In genomic region chr6:72184576-72184975, GRCm38 (mm10) we compare ENCODE assay signal across 26 mouse cellular contexts. TPM values are rescaled to one million over a fixed set of nuclear protein-coding genes. Genes with fewer than 3 reads are reported as not detected.
A peak's percentile ranks its signal among the peaks of the same experiment; 100 is the strongest.
DNase-seq lines count a peak whose midpoint lies in the region; ATAC-seq and TF ChIP-seq lines count a peak whose summit lies in the region.
"Had no signal": no experiment of that assay in that cellular context is flagged by ENCODE, and none has a peak within 500 bp of the region (broad histone marks: within the 10 kb centered on the region; RNA-seq: fewer than 3 reads in every experiment).

No protein-coding gene starts in this region.

- H3K9me3 ChIP-seq in heart, embryonic 14.5 days (ENCODE audit: control insufficient read depth, low read length): no peaks in the 10 kb centered on the region
- H3K9me3 ChIP-seq: embryonic facial prominence, embryonic 13.5 days; embryonic facial prominence, embryonic 15.5 days; forebrain, embryonic 10.5 days; forebrain, embryonic 12.5 days; G1E had no signal

- 0 out of 2 replicates have a peak overlapping the region, but pooled peaks have one; percentile 9 for H3K9ac ChIP-seq in heart, embryonic 14.5 days (ENCODE audit: low read length)
- H3K9ac ChIP-seq: embryonic facial prominence, embryonic 13.5 days; embryonic facial prominence, embryonic 15.5 days; forebrain, embryonic 12.5 days had no signal

- no peak overlapping the region for H3K4me2 ChIP-seq in heart, embryonic 14.5 days (ENCODE audit: low read length)
- H3K4me2 ChIP-seq: embryonic facial prominence, embryonic 13.5 days; embryonic facial prominence, embryonic 15.5 days; forebrain, embryonic 12.5 days had no signal

- no peaks in the 10 kb centered on the region for H3K27me3 ChIP-seq in heart, embryonic 14.5 days (ENCODE audit: control insufficient read depth, insufficient read depth, low read length)

- no peak for TF ChIP-seq CTCF in layer of hippocampus, adult 2 months (conservative IDR thresholded peaks at IDR 0.05)

- WGBS in heart, embryonic 14.5 days: 87% methylated on average over 5 of the region's 5 CpGs

- no peak for ATAC-seq in heart, embryonic 14.5 days (ENCODE audit: insufficient number of reproducible peaks, insufficient read depth, low FRiP score, low read depth)
- ATAC-seq: CD4-positive, CD25-positive, alpha-beta regulatory T cell, adult 4 months; forebrain, embryonic 14.5 days; forebrain, embryonic 16.5 days had no signal

- H3K4me3 ChIP-seq in heart, embryonic 14.5 days (ENCODE audit: control insufficient read depth in 1 of 2, insufficient read depth in 1 of 2, low read depth in 1 of 2, low read length in 2 of 2): no peak overlapping the region
- no peak overlapping the region for H3K4me3 ChIP-seq in layer of hippocampus, adult 2 months
- H3K4me3 ChIP-seq: embryonic facial prominence, embryonic 13.5 days; embryonic facial prominence, embryonic 15.5 days; erythroblast, embryonic 14.5 days; forebrain, embryonic 10.5 days; forebrain, embryonic 12.5 days had no signal

- H3K4me1 ChIP-seq in heart, embryonic 14.5 days (ENCODE audit: control insufficient read depth in 2 of 2, insufficient read depth in 2 of 2, low read length in 2 of 2): peaks cover 21 to 33% of the 10 kb centered on the region in 2 experiments

- DNase-seq in heart, adult 8-10 months (ENCODE audit: low spot score): no peak
- peak; percentile 25 to 58 for DNase-seq in layer of hippocampus, adult 2 months (ENCODE audit: low spot score in 2 of 2)
- no peak for DNase-seq in layer of hippocampus, postnatal 25 days (ENCODE audit: extremely low spot score in 1 of 2, low spot score in 1 of 2)
- DNase-seq in layer of hippocampus, adult 9-11 months: peak; percentile 61
- DNase-seq in layer of hippocampus, postnatal 10 days (ENCODE audit: low spot score in 2 of 2): no peak
- no peak for DNase-seq in cerebellum, postnatal 36 days
- DNase-seq: adrenal gland, adult 2 months; adrenal gland, postnatal 10 days; adrenal gland, postnatal 25 days; B cell, adult 2 months; cerebellum, adult 11-12 months; cerebellum, adult 2 months; cerebellum, adult 9-10 months; cerebellum, postnatal 10 days; cerebellum, postnatal 25 days; embryo, embryonic 11 days had no signal

- H3K36me3 ChIP-seq in heart, embryonic 14.5 days (ENCODE audit: control insufficient read depth, insufficient read depth, low read length): no peaks in the 10 kb centered on the region
- H3K36me3 ChIP-seq: embryonic facial prominence, embryonic 13.5 days; embryonic facial prominence, embryonic 15.5 days; forebrain, embryonic 10.5 days; forebrain, embryonic 12.5 days; G1E had no signal

- H3K27ac ChIP-seq in heart, embryonic 14.5 days (replicated peaks in 1 of 2; ENCODE audit: control insufficient read depth in 1 of 2, insufficient read depth in 1 of 2, low read depth in 2 of 2, low read length in 2 of 2): no peak overlapping the region
- peak overlapping the region; percentile 40; the same call in 1 of the 2 replicates for H3K27ac ChIP-seq in layer of hippocampus, adult 2 months
- H3K27ac ChIP-seq: embryonic facial prominence, embryonic 13.5 days; embryonic facial prominence, embryonic 15.5 days; forebrain, embryonic 10.5 days; forebrain, embryonic 12.5 days had no signal

RNA-seq across cellular contexts. Expression of gene Atoh8, which starts 50.8 kb away (rescaled TPM):
- 8.9 and 12.0 TPM in 2 replicates for polyA plus RNA-seq in heart, embryonic 14.5 days (2014; fragmentation: Nextera tagmentation; extraction: Ambion mirVana)
- 10 to 100 TPM in 2 of 4 experiments, 1 to 10 TPM in 2; 9.6 to 10.9 (median 10.1) TPM for total RNA-seq in heart, adult 8-10 months (2022)
- 1 to 10 TPM; 2.1 to 3.1 TPM for total RNA-seq in layer of hippocampus, adult 2 months (2021)
- total RNA-seq in layer of hippocampus, postnatal 25 days (2021): 1 to 10 TPM; 2.3 to 2.8 TPM
- 1 to 10 TPM; 2.6 to 3.0 TPM for total RNA-seq in layer of hippocampus, postnatal 10 days (2021)
- total RNA-seq: G1E had no signal
- polyA plus RNA-seq: CD4-positive, CD25-positive, alpha-beta regulatory T cell, adult 4 months; erythroblast, embryonic 14.5 days had no signal

Comparison
In these comparisons a context has a peak if more than half of its experiments do, and no peak if none do; other contexts are left out.
1. DNase-seq: peak in layer of hippocampus, adult 2 months (2 of 2) and layer of hippocampus, adult 9-11 months (single experiment); none in heart, adult 8-10 months (single experiment), layer of hippocampus, postnatal 25 days (0 of 2), layer of hippocampus, postnatal 10 days (0 of 2) and cerebellum, postnatal 36 days (0 of 2).